Mouse (Mus musculus): ENCODE data around the gene Ankrd13a.

Ankrd13a gene

GRCm38 (mm10) chr5:114774403-114775051, at the start of gene Ankrd13a:
Gene Ankrd13a, plus strand, starts transcription at chr5:114774677.
- peak; percentile 91 to 96 for DNase-seq

- no peak for DNase-seq
These were observed 46.3 kb upstream of the Ankrd13a start for GRCm38 (mm10) chr5:114728160-114728559.

- no peak for DNase-seq
These were observed 44.3 kb upstream of the Ankrd13a start for GRCm38 (mm10) chr5:114730129-114730528.

GRCm38 (mm10) chr5:114731498-114731897, 43.0 kb upstream of the Ankrd13a start:
- DNase-seq: no peak

- no peak for DNase-seq
These were observed 42.5 kb upstream of the Ankrd13a start for GRCm38 (mm10) chr5:114731969-114732368.

GRCm38 (mm10) chr5:114733606-114734005, 40.9 kb upstream of the Ankrd13a start:
- DNase-seq: no peak

GRCm38 (mm10) chr5:114737090-114737887, 37.2 kb upstream of the Ankrd13a start:
- peak; percentile 36 to 69 for DNase-seq

GRCm38 (mm10) chr5:114738707-114739241, 35.7 kb upstream of the Ankrd13a start:
- DNase-seq: peak; percentile 49 to 76

GRCm38 (mm10) chr5:114740595-114740994, 33.9 kb upstream of the Ankrd13a start:
- DNase-seq: no peak

- DNase-seq: no peak
These were observed 31.9 kb upstream of the Ankrd13a start for GRCm38 (mm10) chr5:114742572-114742971.

GRCm38 (mm10) chr5:114742998-114743696, 31.3 kb upstream of the Ankrd13a start:
- no peak for DNase-seq

GRCm38 (mm10) chr5:114743697-114744090, 30.8 kb upstream of the Ankrd13a start:
- no peak for DNase-seq

GRCm38 (mm10) chr5:114745581-114745980, 28.9 kb upstream of the Ankrd13a start:
- peak in 1 of 2 experiments; percentile 29 for DNase-seq

GRCm38 (mm10) chr5:114746886-114747285, 27.6 kb upstream of the Ankrd13a start:
- DNase-seq: no peak

- DNase-seq: no peak
These were observed 27.0 kb upstream of the Ankrd13a start for GRCm38 (mm10) chr5:114747521-114747920.

- DNase-seq: no peak
These were observed 24.2 kb upstream of the Ankrd13a start for GRCm38 (mm10) chr5:114750325-114750724.

- no peak for DNase-seq
These were observed 22.1 kb upstream of the Ankrd13a start for GRCm38 (mm10) chr5:114752397-114752796.

- DNase-seq: no peak
These were observed 21.1 kb upstream of the Ankrd13a start for GRCm38 (mm10) chr5:114753384-114753783.

GRCm38 (mm10) chr5:114759536-114760090, 14.9 kb upstream of the Ankrd13a start:
- DNase-seq: no peak

- no peak for DNase-seq
These were observed 12.5 kb upstream of the Ankrd13a start for GRCm38 (mm10) chr5:114761980-114762379.

GRCm38 (mm10) chr5:114764812-114765735, 9.4 kb upstream of the Ankrd13a start:
- no peak for DNase-seq

GRCm38 (mm10) chr5:114766686-114767085, 7.8 kb upstream of the Ankrd13a start:
- DNase-seq: no peak
